Mouse (Mus musculus): Measurements from ENCODE around the gene Efcc1. TPM values are rescaled to one million over a fixed set of nuclear protein-coding genes. Genes with fewer than 3 reads are reported as not detected.

Gene Efcc1
- polyA plus RNA-seq, 1 experiment: 1.2 TPM

DNA sequence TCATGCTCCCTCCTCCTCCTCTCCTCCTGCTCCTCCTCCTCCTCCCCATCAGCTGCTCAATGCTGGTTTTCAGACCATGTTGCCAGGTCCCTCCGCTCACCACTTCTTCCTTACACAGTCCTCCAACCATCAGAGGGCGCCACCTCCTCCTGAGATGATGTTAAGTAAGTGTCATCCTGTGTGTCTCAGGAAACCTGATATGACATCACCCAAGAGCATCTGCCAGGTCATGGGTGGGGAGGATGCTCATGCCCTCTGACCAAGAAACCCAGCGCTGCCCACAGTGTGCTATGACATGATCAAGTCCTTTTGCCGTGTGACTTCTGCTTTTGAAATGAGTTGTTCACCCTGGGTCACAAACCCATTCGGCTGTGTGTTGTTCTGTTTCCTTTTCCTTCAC lies 12.1 kb downstream of the Efcc1 start:
- Histone ChIP-seq H3K36me3 (replicated peaks; ENCODE audit: low read length) (peaks cover 66% of the 10 kb centered on the region), H3K27me3 (replicated peaks) (no peaks in the 10 kb centered on the region), H3K4me3 (replicated peaks) (peak overlapping the region; percentile 34), H3K4me1 (peaks cover 100% of the 10 kb centered on the region), H3K9me3 (no peaks in the 10 kb centered on the region)
- TF ChIP-seq FLI1 (IDR thresholded peaks at IDR 0.05; ENCODE audit: low read length): no peak
- TF ChIP-seq GATA1 (IDR thresholded peaks at IDR 0.05; ENCODE audit: borderline replicate concordance, low read length): no peak

DNA sequence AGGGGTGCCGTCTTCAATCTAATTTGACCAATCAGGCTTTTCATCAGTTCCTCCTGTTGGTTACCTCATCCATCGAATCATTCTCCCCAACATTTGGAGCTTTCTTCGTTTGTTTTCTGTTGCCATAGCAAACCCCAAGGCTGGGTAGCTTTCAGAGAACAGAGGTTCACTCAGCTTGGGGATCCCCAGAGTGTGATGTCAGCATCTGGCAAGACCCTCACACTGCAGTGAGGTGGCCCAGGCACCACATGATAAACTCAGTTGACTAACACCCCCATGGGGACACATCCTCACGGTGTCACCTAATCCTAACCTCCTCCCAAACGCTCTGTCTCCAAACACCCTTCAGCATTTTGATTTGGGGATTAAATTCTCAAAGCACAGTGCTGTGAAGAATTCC lies 12.6 kb downstream of the Efcc1 start:
- no peaks in the 10 kb centered on the region for H3K9me3 ChIP-seq
- no peaks in the 10 kb centered on the region for H3K27me3 ChIP-seq (replicated peaks)
- no peak overlapping the region for H3K4me3 ChIP-seq (replicated peaks)
- peaks cover 100% of the 10 kb centered on the region for H3K4me1 ChIP-seq
- no peak for TF ChIP-seq GATA1 (IDR thresholded peaks at IDR 0.05; ENCODE audit: borderline replicate concordance, low read length)
- no peak for TF ChIP-seq FLI1 (IDR thresholded peaks at IDR 0.05; ENCODE audit: low read length)
- peaks cover 65% of the 10 kb centered on the region for H3K36me3 ChIP-seq (replicated peaks; ENCODE audit: low read length)

DNA sequence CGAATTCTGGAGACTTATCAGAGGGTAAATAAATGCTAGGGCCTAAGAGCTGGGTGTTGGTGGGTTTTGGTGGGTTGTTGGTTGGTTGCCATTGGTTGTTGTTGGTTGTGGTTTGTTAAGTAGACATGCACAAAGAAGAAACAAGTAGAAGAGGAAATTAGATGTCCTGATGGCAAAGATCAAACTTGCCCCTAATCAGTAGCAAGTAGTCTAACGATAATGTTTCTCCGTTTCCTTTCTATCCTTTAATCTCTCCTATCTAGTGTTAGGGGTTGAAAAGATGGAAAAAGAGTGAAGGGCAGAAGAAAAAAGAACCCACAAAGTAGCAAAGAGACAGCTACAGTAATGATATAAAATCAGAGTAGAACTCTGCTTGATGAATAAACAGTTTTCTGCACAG lies 14.0 kb downstream of the Efcc1 start:
- Histone ChIP-seq H3K9me3 (no peaks in the 10 kb centered on the region), H3K27me3 (replicated peaks) (no peaks in the 10 kb centered on the region), H3K4me1 (peaks cover 100% of the 10 kb centered on the region), H3K36me3 (replicated peaks; ENCODE audit: low read length) (peaks cover 62% of the 10 kb centered on the region), H3K4me3 (replicated peaks) (no peak overlapping the region)
- TF ChIP-seq FLI1 (IDR thresholded peaks at IDR 0.05; ENCODE audit: low read length) (no peak), GATA1 (IDR thresholded peaks at IDR 0.05; ENCODE audit: borderline replicate concordance, low read length) (no peak)

DNA sequence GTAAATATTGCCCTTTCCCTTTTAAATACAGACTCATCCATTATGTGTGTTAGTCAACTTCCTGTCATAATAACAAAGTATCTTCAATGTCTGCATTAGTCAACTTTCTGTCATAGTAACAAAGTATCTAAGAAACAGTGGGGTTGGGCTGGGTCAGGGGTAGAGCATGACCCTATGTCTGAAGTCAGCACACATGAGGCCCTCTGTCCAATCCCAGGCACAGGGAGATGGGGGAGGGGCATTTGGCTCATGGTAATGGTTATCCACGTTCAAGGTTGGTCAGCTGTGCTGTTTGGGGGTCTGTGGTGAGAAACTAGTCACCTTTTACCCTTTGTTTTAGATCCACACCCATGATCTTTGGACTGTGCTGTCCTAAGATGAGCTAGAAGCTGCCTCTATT lies 14.6 kb downstream of the Efcc1 start:
- TF ChIP-seq FLI1 (IDR thresholded peaks at IDR 0.05; ENCODE audit: low read length) (no peak), GATA1 (IDR thresholded peaks at IDR 0.05; ENCODE audit: borderline replicate concordance, low read length) (no peak)
- Histone ChIP-seq H3K4me3 (replicated peaks) (peak overlapping the region; percentile 52), H3K4me1 (peaks cover 100% of the 10 kb centered on the region), H3K9me3 (no peaks in the 10 kb centered on the region), H3K36me3 (replicated peaks; ENCODE audit: low read length) (peaks cover 64% of the 10 kb centered on the region), H3K27me3 (replicated peaks) (no peaks in the 10 kb centered on the region)

DNA sequence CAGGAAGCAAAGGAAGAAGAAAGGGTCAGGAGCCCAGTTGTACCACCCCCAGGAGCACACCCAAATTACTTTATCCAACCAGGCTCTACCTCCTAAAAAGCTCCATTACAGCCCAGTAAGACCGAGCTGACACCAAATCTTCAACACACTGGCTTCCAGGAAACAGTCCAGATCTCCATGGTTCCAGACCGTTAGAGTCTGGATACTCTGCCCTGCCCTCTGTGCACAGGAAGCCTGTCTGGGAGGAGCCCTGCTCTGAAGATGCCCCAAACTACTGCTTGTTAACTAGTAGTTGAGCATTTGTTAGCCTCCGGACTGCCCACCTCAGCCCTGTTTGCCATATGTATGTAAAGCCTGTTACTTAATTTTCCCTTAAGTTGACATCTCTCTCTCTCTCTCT lies 15.4 kb downstream of the Efcc1 start:
- H3K36me3 ChIP-seq (replicated peaks; ENCODE audit: low read length): peaks cover 64% of the 10 kb centered on the region
- H3K27me3 ChIP-seq (replicated peaks): no peaks in the 10 kb centered on the region
- H3K4me1 ChIP-seq: peaks cover 100% of the 10 kb centered on the region
- H3K9me3 ChIP-seq: no peaks in the 10 kb centered on the region
- no peak for TF ChIP-seq GATA1 (IDR thresholded peaks at IDR 0.05; ENCODE audit: borderline replicate concordance, low read length)
- no peak for TF ChIP-seq FLI1 (IDR thresholded peaks at IDR 0.05; ENCODE audit: low read length)
- H3K4me3 ChIP-seq (replicated peaks): peak overlapping the region; percentile 46

DNA sequence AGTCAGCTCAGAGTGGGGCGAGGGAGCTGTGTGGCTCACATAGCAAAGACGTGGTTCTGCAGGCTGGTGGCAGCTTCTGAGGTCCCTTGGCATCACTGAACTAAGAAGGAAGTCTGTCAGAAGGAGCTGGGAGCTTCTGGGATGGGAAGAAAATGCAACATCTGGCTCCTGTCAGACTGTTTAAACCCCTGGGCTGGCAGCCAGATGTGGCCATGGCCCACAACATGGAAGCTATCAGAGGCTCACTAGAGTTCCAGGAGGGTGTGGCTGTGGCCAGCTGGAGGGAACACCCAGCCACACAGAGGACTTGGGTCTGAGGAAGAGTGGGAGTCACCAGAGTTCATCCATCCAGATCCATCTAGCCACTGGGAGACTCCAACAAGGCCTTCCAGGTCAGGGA lies 16.2 kb downstream of the Efcc1 start:
- H3K4me3 ChIP-seq (replicated peaks): peak overlapping the region; percentile 12
- H3K27me3 ChIP-seq (replicated peaks): no peaks in the 10 kb centered on the region
- no peak for TF ChIP-seq GATA1 (IDR thresholded peaks at IDR 0.05; ENCODE audit: borderline replicate concordance, low read length)
- H3K36me3 ChIP-seq (replicated peaks; ENCODE audit: low read length): peaks cover 70% of the 10 kb centered on the region
- peaks cover 100% of the 10 kb centered on the region for H3K4me1 ChIP-seq
- H3K9me3 ChIP-seq: no peaks in the 10 kb centered on the region

DNA sequence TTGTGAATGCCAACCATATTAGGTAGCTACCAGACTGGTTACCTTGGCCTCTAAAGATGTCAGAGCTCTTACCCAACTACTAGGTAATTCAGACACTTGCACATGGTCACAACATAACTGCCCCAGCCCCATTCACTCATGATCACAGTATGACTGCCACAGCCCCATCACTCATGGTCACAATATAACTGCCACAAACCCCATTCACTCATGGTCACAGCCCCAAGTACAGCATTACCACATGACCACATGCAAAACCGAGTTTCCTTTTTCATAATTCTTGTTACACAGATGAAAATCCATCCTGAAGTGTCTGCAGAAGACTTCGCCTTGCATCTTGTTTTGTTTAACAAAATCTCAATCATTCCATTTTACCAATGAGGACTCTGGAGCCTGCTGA lies 17.4 kb downstream of the Efcc1 start:
- H3K9me3 ChIP-seq: 0 out of 2 replicates have a peak, but pooled peaks cover 3% of the 10 kb centered on the region
- no peak for TF ChIP-seq FLI1 (IDR thresholded peaks at IDR 0.05; ENCODE audit: low read length)
- no peak for TF ChIP-seq GATA1 (IDR thresholded peaks at IDR 0.05; ENCODE audit: borderline replicate concordance, low read length)
- H3K4me3 ChIP-seq (replicated peaks): peak overlapping the region; percentile 6
- peaks cover 93% of the 10 kb centered on the region for H3K4me1 ChIP-seq
- H3K36me3 ChIP-seq (replicated peaks; ENCODE audit: low read length): peaks cover 66% of the 10 kb centered on the region
- H3K27me3 ChIP-seq (replicated peaks): no peaks in the 10 kb centered on the region

DNA sequence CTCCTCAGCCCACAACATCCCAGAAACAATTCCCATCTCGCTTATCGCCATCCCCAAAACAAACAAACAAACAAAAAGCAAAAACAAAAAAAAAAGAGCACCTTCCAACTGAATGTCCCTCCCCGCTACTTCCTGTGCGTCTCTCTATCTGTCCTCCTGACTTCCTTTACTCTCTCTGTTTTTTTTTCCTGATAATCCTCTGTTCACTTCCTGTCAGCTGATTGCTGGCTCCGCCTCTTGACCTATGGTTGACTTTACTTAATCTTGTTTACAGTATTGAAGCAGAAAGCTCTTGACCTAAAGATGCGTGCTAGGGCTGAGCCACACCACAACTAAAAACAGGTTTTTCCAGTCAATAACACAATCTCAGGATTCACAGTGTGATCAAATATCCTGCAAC lies 17.9 kb downstream of the Efcc1 start:
- Histone ChIP-seq H3K36me3 (replicated peaks; ENCODE audit: low read length) (peaks cover 65% of the 10 kb centered on the region), H3K4me3 (replicated peaks) (no peak overlapping the region), H3K4me1 (peaks cover 93% of the 10 kb centered on the region)

DNA sequence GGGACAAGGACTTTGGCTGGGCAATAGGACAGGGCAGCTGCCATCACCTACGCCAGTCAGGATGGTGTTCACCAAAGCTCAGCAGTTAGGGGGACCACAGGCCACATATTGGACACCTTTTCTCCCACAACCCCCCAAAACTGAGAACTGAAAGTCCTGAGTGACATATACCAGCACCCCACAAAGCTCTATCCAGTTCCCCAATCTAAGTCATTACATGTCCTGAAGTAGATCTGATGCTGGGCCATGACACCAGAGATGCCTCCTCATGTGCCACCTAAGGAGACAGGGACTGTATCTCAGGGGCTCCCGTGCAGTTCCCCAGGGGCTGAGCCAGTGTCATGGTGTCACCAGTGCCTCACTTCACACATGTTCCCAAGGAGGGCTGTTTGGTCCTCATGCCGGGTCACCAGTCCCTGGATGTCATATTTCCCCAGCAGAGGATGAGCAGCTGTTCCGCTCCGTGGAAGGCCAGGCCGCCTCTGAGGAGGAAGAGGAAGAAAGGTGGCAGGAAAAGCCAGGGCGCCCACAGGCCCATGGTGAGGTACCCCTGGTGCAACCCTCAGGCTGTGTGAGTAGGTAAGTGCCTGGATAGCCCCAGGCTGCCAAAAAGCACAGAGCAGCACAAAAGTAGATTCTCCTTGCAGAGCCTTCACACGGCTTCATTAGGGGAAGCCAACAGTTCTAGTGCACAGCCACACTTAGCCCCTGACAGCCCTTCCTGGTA lies 19.7 kb downstream of the Efcc1 start:
- Histone ChIP-seq H3K4me1 (peaks cover 93% of the 10 kb centered on the region), H3K9me3 (0 out of 2 replicates have a peak, but pooled peaks cover 4% of the 10 kb centered on the region), H3K4me3 (replicated peaks) (no peak overlapping the region), H3K36me3 (replicated peaks; ENCODE audit: low read length) (peaks cover 76% of the 10 kb centered on the region), H3K27me3 (replicated peaks) (peaks cover 2% of the 10 kb centered on the region)
- TF ChIP-seq GATA1 (IDR thresholded peaks at IDR 0.05; ENCODE audit: borderline replicate concordance, low read length) (no peak), FLI1 (IDR thresholded peaks at IDR 0.05; ENCODE audit: low read length) (no peak)

More for the DNA sequence above, 17.9 kb downstream of the Efcc1 start:
- TF ChIP-seq GATA1 (IDR thresholded peaks at IDR 0.05; ENCODE audit: borderline replicate concordance, low read length) (no peak), FLI1 (IDR thresholded peaks at IDR 0.05; ENCODE audit: low read length) (no peak)
- 0 out of 2 replicates have a peak, but pooled peaks cover 4% of the 10 kb centered on the region for H3K9me3 ChIP-seq
- H3K27me3 ChIP-seq (replicated peaks): no peaks in the 10 kb centered on the region

DNA sequence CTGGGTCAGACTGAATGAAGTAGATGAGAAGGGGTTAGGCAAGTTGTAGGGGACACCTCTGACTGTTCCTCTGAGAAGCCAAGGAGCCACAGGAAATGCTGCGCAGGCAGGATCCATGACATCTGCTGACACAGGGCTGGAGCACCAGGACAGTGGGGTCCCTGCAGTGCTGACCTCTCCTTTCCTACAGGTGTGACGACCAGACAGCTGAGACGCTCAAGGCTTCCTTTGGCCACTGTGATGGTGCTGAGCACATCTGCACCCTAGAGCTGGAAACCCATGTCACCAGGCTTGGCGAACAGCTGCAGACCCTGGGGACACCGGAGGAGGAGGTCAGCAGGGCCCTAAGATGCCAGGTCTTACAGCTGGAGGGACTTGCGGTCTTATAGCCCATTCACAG lies 20.9 kb downstream of the Efcc1 start:
- Histone ChIP-seq H3K36me3 (replicated peaks; ENCODE audit: low read length) (peaks cover 87% of the 10 kb centered on the region), H3K27me3 (replicated peaks) (peaks cover 2% of the 10 kb centered on the region), H3K4me3 (replicated peaks) (no peak overlapping the region), H3K9me3 (0 out of 2 replicates have a peak, but pooled peaks cover 4% of the 10 kb centered on the region), H3K4me1 (peaks cover 83% of the 10 kb centered on the region)
- TF ChIP-seq GATA1 (IDR thresholded peaks at IDR 0.05; ENCODE audit: borderline replicate concordance, low read length) (no peak), FLI1 (IDR thresholded peaks at IDR 0.05; ENCODE audit: low read length) (no peak)
